Mouse (Mus musculus) hindbrain, embryonic 11.5 days (tissue): Measurements from ENCODE around the gene Slc31a1. TPM values are rescaled to one million over a fixed set of nuclear protein-coding genes. Genes with fewer than 3 reads are reported as not detected.

ENCODE experiments used
- ATAC-seq: fragments of 200-750 bp; cut with Nextera tagmentation; 2 replicates; pipeline ENCODE4 v1.8.0; 2017; ENCODE audit warnings: mild to moderate bottlenecking, moderate TSS enrichment, moderate library complexity; ENCODE audit not compliant: low FRiP score
- DNase-seq: peaks from one replicate; pipeline ENCODE4 v3.0.0-alpha.2; 2015; ENCODE audit warnings: low spot score
- H3K27ac ChIP-seq: fragments of 300-500 bp; sonication (generic); 2 replicates; pipeline ENCODE4 v1.5.1; 2014; ENCODE audit warnings: mild to moderate bottlenecking, low read depth, low read length
- H3K27me3 ChIP-seq: fragments of 300-500 bp; sonication (generic); 2 replicates; pipeline ENCODE4 v1.6.1; 2014; ENCODE audit warnings: mild to moderate bottlenecking, low read length, moderate library complexity, mixed read lengths; ENCODE audit not compliant: control insufficient read depth, insufficient read depth
- H3K36me3 ChIP-seq: fragments of 300-500 bp; sonication (generic); 2 replicates; pipeline ENCODE4 v1.6.1; 2014; ENCODE audit warnings: mild to moderate bottlenecking, low read length, moderate library complexity, mixed read lengths; ENCODE audit not compliant: control insufficient read depth, insufficient read depth
- H3K4me1 ChIP-seq: fragments of 300-500 bp; sonication (generic); replicated peaks from 2 replicates; pipeline ENCODE4 v1.6.1; 2014; ENCODE audit warnings: low read length, mixed read lengths; ENCODE audit not compliant: control insufficient read depth, insufficient read depth
- H3K4me2 ChIP-seq: fragments of 300-500 bp; sonication (generic); replicated peaks from 2 replicates; pipeline ENCODE4 v1.6.1; 2014; ENCODE audit warnings: mild to moderate bottlenecking, low read depth, low read length
- H3K4me3 ChIP-seq: fragments of 300-500 bp; sonication (generic); 2 replicates; pipeline ENCODE4 v1.5.1; 2014; ENCODE audit warnings: low read depth, low read length
- H3K9ac ChIP-seq: fragments of 300-500 bp; sonication (generic); 2 replicates; pipeline ENCODE4 v1.6.1; 2014; ENCODE audit warnings: low read depth, low read length
- H3K9me3 ChIP-seq: fragments of 300-500 bp; sonication (generic); 2 replicates; pipeline ENCODE4 v1.6.1; 2016; ENCODE audit warnings: low read length; ENCODE audit not compliant: control insufficient read depth
- whole genome bisulfite sequencing: fragments of 180-500 bp; shearing (Covaris S2); extraction: QIAGEN DNeasy Blood & Tissue Kit; methylation state at CpG from one replicate; pipeline ENCODE4 v1.1.7; 2014; 5-methylcytosine and 5-hydroxymethylcytosine counted together
- polyA plus RNA-seq: library from polyadenylated mRNA; unstranded; fragments of >200 nt; fragmentation: Nextera tagmentation; extraction: Ambion mirVana; gene quantifications from 2 replicates; pipeline ENCODE4 v1.2.1, GENCODE M21; 2014

The Slc31a1 gene
- polyA plus RNA-seq, 1 experiment from 2014 or later, result 45.0 TPM

GRCm38 (mm10) chr4:62439793-62440192 lies 79.3 kb downstream of the Slc31a1 start:
- Histone ChIP-seq H3K27ac (no peak overlapping the region), H3K9ac (no peak overlapping the region), H3K4me2 (no peak overlapping the region), H3K36me3 (no peaks in the 10 kb centered on the region), H3K4me3 (no peak overlapping the region), H3K27me3 (no peaks in the 10 kb centered on the region), H3K4me1 (no peaks in the 10 kb centered on the region), H3K9me3 (no peaks in the 10 kb centered on the region)
- 80% methylated on average over 4 of the region's 4 CpGs for WGBS
- DNase-seq, result no peak
- ATAC-seq, result no peak

GRCm38 (mm10) chr4:62440544-62440943 lies 80.0 kb downstream of the Slc31a1 start:
- no peaks in the 10 kb centered on the region for H3K36me3 ChIP-seq

GRCm38 (mm10) chr4:62440986-62441385 lies 80.5 kb downstream of the Slc31a1 start:
- no peak for ATAC-seq
- no peaks in the 10 kb centered on the region for H3K36me3 ChIP-seq
- no peaks in the 10 kb centered on the region for H3K27me3 ChIP-seq
- no peak overlapping the region for H3K27ac ChIP-seq
- H3K9ac ChIP-seq, result no peak overlapping the region
- H3K9me3 ChIP-seq, result no peaks in the 10 kb centered on the region
- WGBS, result 83% methylated on average over 4 of the region's 4 CpGs
- H3K4me2 ChIP-seq, result no peak overlapping the region
- H3K4me1 ChIP-seq, result no peaks in the 10 kb centered on the region
- no peak overlapping the region for H3K4me3 ChIP-seq
- no peak for DNase-seq

More at GRCm38 (mm10) chr4:62440544-62440943, 80.0 kb downstream of the Slc31a1 start:
- Histone ChIP-seq H3K4me2 (no peak overlapping the region), H3K4me3 (no peak overlapping the region), H3K9me3 (no peaks in the 10 kb centered on the region), H3K9ac (no peak overlapping the region), H3K4me1 (no peaks in the 10 kb centered on the region), H3K27me3 (no peaks in the 10 kb centered on the region), H3K27ac (no peak overlapping the region)
- DNase-seq (no peak), ATAC-seq (no peak)
- 79% methylated on average over 4 of the region's 4 CpGs for WGBS

Other genes with a start within 250 kb of the Slc31a1 start
- gene Mup21, start 209.9 kb upstream of the Slc31a1 start, polyA plus RNA-seq, result not detected in 2 replicates
- gene Zfp37, start 129.7 kb upstream of the Slc31a1 start, polyA plus RNA-seq, result 33.8 and 34.4 TPM in 2 replicates
- gene Slc31a2, start 98.2 kb upstream of the Slc31a1 start, polyA plus RNA-seq, result 11.8 and 13.3 TPM in 2 replicates
- gene Fkbp15, start 179 bp upstream of the Slc31a1 start, polyA plus RNA-seq, result 21.2 and 22.8 TPM in 2 replicates
- gene Cdc26, start 47.9 kb downstream of the Slc31a1 start, polyA plus RNA-seq, result 177 and 178 TPM in 2 replicates
- 25.5 and 28.1 TPM in 2 replicates for gene Prpf4, start 48.1 kb downstream of the Slc31a1 start, polyA plus RNA-seq
- gene Rnf183, start 74.5 kb downstream of the Slc31a1 start, polyA plus RNA-seq, result not detected in 2 replicates
- 6.4 and 6.9 TPM in 2 replicates for gene Wdr31, start 110.2 kb downstream of the Slc31a1 start, polyA plus RNA-seq
- gene Bspry, start 119.3 kb downstream of the Slc31a1 start, polyA plus RNA-seq, result 0.94 and 1.0 TPM in 2 replicates
- gene Hdhd3, start 142.7 kb downstream of the Slc31a1 start, polyA plus RNA-seq, result 13.7 and 16.7 TPM in 2 replicates
- gene Alad, start 159.2 kb downstream of the Slc31a1 start, polyA plus RNA-seq, result 77.5 and 80.1 TPM in 2 replicates
- gene Pole3, start 164.3 kb downstream of the Slc31a1 start, polyA plus RNA-seq, result 116 and 117 TPM in 2 replicates
- 0.91 and 1.8 TPM in 2 replicates for gene 4933430I17Rik, start 164.6 kb downstream of the Slc31a1 start, polyA plus RNA-seq
- gene Rgs3, start 199.1 kb downstream of the Slc31a1 start, polyA plus RNA-seq, result 31.3 and 33.2 TPM in 2 replicates